Mouse (Mus musculus) G1E (cell line): ENCODE measurements around the gene Gpd1. TPM values are rescaled to one million over a fixed set of nuclear protein-coding genes. Genes with fewer than 3 reads are reported as not detected.

ENCODE experiments used
- ATAC-seq: 2 replicates; pipeline ENCODE4 v1.8.0; 2016; ENCODE audit warnings: mild to moderate bottlenecking; ENCODE audit not compliant: insufficient number of reproducible peaks, poor library complexity, low FRiP score, severe bottlenecking; ENCODE audit errors: extremely low read depth
- DNase-seq: peaks from one replicate; pipeline ENCODE4 v3.0.0; 2012; ENCODE audit warnings: low spot score
- H3K27me3 ChIP-seq: 2 replicates; pipeline ENCODE4 v1.6.1; 2012; ENCODE audit warnings: mild to moderate bottlenecking, low read length, inconsistent platforms; ENCODE audit not compliant: insufficient read depth
- H3K36me3 ChIP-seq: replicated peaks from 2 replicates; pipeline ENCODE3; 2012; ENCODE audit warnings: mild to moderate bottlenecking, inconsistent platforms
- H3K4me1 ChIP-seq: 2 replicates; pipeline ENCODE4 v1.6.1; 2012; ENCODE audit warnings: low read depth, low read length, inconsistent platforms, mixed read lengths; ENCODE audit not compliant: insufficient read depth
- H3K4me3 ChIP-seq: 2 replicates; pipeline ENCODE4 v1.5.1; 2012; ENCODE audit warnings: low read depth, mild to moderate bottlenecking, inconsistent platforms, low read length, moderate library complexity, mixed read lengths
- H3K9me3 ChIP-seq: replicated peaks from 2 replicates; pipeline ENCODE4 v1.6.1; 2012; ENCODE audit warnings: inconsistent platforms
- CTCF ChIP-seq: IDR thresholded peaks from 2 replicates; pipeline ENCODE4 v1.5.1; 2012; ENCODE audit warnings: low read depth, low read length, inconsistent platforms, mixed read lengths
- GATA1 ChIP-seq: IDR thresholded peaks from 2 replicates; pipeline ENCODE4 v1.6.1; 2012; ENCODE audit warnings: borderline replicate concordance, low read length, inconsistent platforms, mixed read lengths
- GATA2 ChIP-seq: IDR thresholded peaks from 2 replicates; pipeline ENCODE4 v1.6.1; 2012; ENCODE audit warnings: low read depth, low read length, inconsistent platforms, borderline replicate concordance
- POLR2AphosphoS5 ChIP-seq: IDR thresholded peaks from 2 replicates; pipeline ENCODE4 v1.6.1; 2012; ENCODE audit warnings: low read depth, low read length, inconsistent platforms; ENCODE audit not compliant: insufficient replicate concordance
- TAL1 ChIP-seq: conservative IDR thresholded peaks from 2 replicates; pipeline ENCODE4 v1.6.1; 2012; ENCODE audit warnings: low read depth, low read length, inconsistent platforms, mixed read lengths
- polyA plus RNA-seq: library from polyadenylated mRNA; stranded (reverse); fragments of >175 nt; gene quantifications from 2 replicates; pipeline ENCODE4 v1.2.3, GENCODE M21; 2012
- total RNA-seq, 2 experiments: library from RNA; stranded (forward) in 1 of 2; stranded (reverse) in 1 of 2; fragments of 200-1000 nt in 1 of 2; fragments of >200 nt in 1 of 2; fragmentation: Nextera tagmentation in 1 of 2; gene quantifications; 2 replicates each; pipeline ENCODE4 v1.2.3; 2014 to 2017

The Gpd1 gene
- total and polyA plus RNA-seq, 3 experiments, result not detected

- no peak overlapping the region for H3K4me3 ChIP-seq
- no peak for TF ChIP-seq POLR2AphosphoS5
- no peak for TF ChIP-seq TAL1
- TF ChIP-seq CTCF, result no peak
- no peak for TF ChIP-seq GATA1
- TF ChIP-seq GATA2, result no peak
Measured at GRCm38 (mm10) chr15:99772925-99773324, 55.6 kb downstream of the Gpd1 start.

More at GRCm38 (mm10) chr15:99772925-99773324, 55.6 kb downstream of the Gpd1 start:
- Histone ChIP-seq H3K36me3 (no peaks in the 10 kb centered on the region), H3K4me1 (peaks cover 29% of the 10 kb centered on the region), H3K9me3 (no peaks in the 10 kb centered on the region), H3K27me3 (peaks cover 18% of the 10 kb centered on the region)
- no peak for ATAC-seq
- no peak for DNase-seq

Other genes with a start within 250 kb of the Gpd1 start
- gene Bcdin3d, start 242.8 kb upstream of the Gpd1 start, total RNA-seq (2014; fragmentation: Nextera tagmentation), result 10.3 and 13.2 TPM in 2 replicates
- gene Bcdin3d, start 242.8 kb upstream of the Gpd1 start, total RNA-seq (2017), result 8.6 and 10.8 TPM in 2 replicates
- gene Bcdin3d, start 242.8 kb upstream of the Gpd1 start, polyA plus RNA-seq, result 10.0 and 10.5 TPM in 2 replicates
- gene Faim2, start 189.3 kb upstream of the Gpd1 start, total RNA-seq (2014; fragmentation: Nextera tagmentation), result not detected in 2 replicates
- 0.06 and 0.33 TPM in 2 replicates for gene Faim2, start 189.3 kb upstream of the Gpd1 start, total RNA-seq (2017)
- gene Faim2, start 189.3 kb upstream of the Gpd1 start, polyA plus RNA-seq, result not detected in 2 replicates
- gene Aqp2, start 138.5 kb upstream of the Gpd1 start, total RNA-seq (2014; fragmentation: Nextera tagmentation), result not detected in 2 replicates
- gene Aqp2, start 138.5 kb upstream of the Gpd1 start, total RNA-seq (2017), result 0.11 TPM in 1 of 2 replicates, not detected in the other
- gene Aqp2, start 138.5 kb upstream of the Gpd1 start, polyA plus RNA-seq, result not detected in 2 replicates
- not detected in 2 replicates for gene Aqp5, start 126.7 kb upstream of the Gpd1 start, total RNA-seq (2014; fragmentation: Nextera tagmentation)
- 0.44 TPM in 1 of 2 replicates, not detected in the other for gene Aqp5, start 126.7 kb upstream of the Gpd1 start, total RNA-seq (2017)
- gene Aqp5, start 126.7 kb upstream of the Gpd1 start, polyA plus RNA-seq, result not detected in 2 replicates
- not detected in 2 replicates for gene Aqp6, start 116.1 kb upstream of the Gpd1 start, total RNA-seq (2014; fragmentation: Nextera tagmentation)
- gene Aqp6, start 116.1 kb upstream of the Gpd1 start, total RNA-seq (2017), result 0.12 TPM in 1 of 2 replicates, not detected in the other
- not detected in 2 replicates for gene Aqp6, start 116.1 kb upstream of the Gpd1 start, polyA plus RNA-seq
- gene Racgap1, start 65.9 kb upstream of the Gpd1 start, total RNA-seq (2014; fragmentation: Nextera tagmentation), result 132 and 189 TPM in 2 replicates
- 71.7 and 81.3 TPM in 2 replicates for gene Racgap1, start 65.9 kb upstream of the Gpd1 start, total RNA-seq (2017)
- gene Racgap1, start 65.9 kb upstream of the Gpd1 start, polyA plus RNA-seq, result 21.4 and 35.6 TPM in 2 replicates
- gene Asic1, start 47.1 kb upstream of the Gpd1 start, total RNA-seq (2014; fragmentation: Nextera tagmentation), result not detected in 2 replicates
- 0.22 and 0.41 TPM in 2 replicates for gene Asic1, start 47.1 kb upstream of the Gpd1 start, total RNA-seq (2017)
- gene Asic1, start 47.1 kb upstream of the Gpd1 start, polyA plus RNA-seq, result not detected in 2 replicates
- 43.3 and 50.9 TPM in 2 replicates for gene Smarcd1, start 15.4 kb upstream of the Gpd1 start, total RNA-seq (2014; fragmentation: Nextera tagmentation)
- 11.4 and 12.0 TPM in 2 replicates for gene Smarcd1, start 15.4 kb upstream of the Gpd1 start, total RNA-seq (2017)
- 45.3 and 69.1 TPM in 2 replicates for gene Smarcd1, start 15.4 kb upstream of the Gpd1 start, polyA plus RNA-seq
- not detected in 2 replicates for gene Gm17349, start 12.0 kb upstream of the Gpd1 start, total RNA-seq (2014; fragmentation: Nextera tagmentation)
- gene Gm17349, start 12.0 kb upstream of the Gpd1 start, total RNA-seq (2017), result 0.98 TPM in 1 of 2 replicates, not detected in the other
- 2.3 and 4.1 TPM in 2 replicates for gene Gm17349, start 12.0 kb upstream of the Gpd1 start, polyA plus RNA-seq
- 40.8 and 46.1 TPM in 2 replicates for gene Cox14, start 8.1 kb downstream of the Gpd1 start, total RNA-seq (2014; fragmentation: Nextera tagmentation)
- gene Cox14, start 8.1 kb downstream of the Gpd1 start, total RNA-seq (2017), result 44.1 and 48.8 TPM in 2 replicates
- 108 and 115 TPM in 2 replicates for gene Cox14, start 8.1 kb downstream of the Gpd1 start, polyA plus RNA-seq
- 0.45 and 0.68 TPM in 2 replicates for gene Cers5, start 55.4 kb downstream of the Gpd1 start, total RNA-seq (2014; fragmentation: Nextera tagmentation)
- 4.9 and 6.1 TPM in 2 replicates for gene Cers5, start 55.4 kb downstream of the Gpd1 start, total RNA-seq (2017)
- gene Cers5, start 55.4 kb downstream of the Gpd1 start, polyA plus RNA-seq, result 0.69 and 0.77 TPM in 2 replicates
- not detected in 2 replicates for gene Lima1, start 157.9 kb downstream of the Gpd1 start, total RNA-seq (2014; fragmentation: Nextera tagmentation)
- gene Lima1, start 157.9 kb downstream of the Gpd1 start, total RNA-seq (2017), result 0.06 and 0.87 TPM in 2 replicates
- 0.01 TPM in 1 of 2 replicates, not detected in the other for gene Lima1, start 157.9 kb downstream of the Gpd1 start, polyA plus RNA-seq
- not detected in 2 replicates for gene Fam186a, start 249.5 kb downstream of the Gpd1 start, total RNA-seq (2014; fragmentation: Nextera tagmentation)
- 0.06 and 0.16 TPM in 2 replicates for gene Fam186a, start 249.5 kb downstream of the Gpd1 start, total RNA-seq (2017)
- gene Fam186a, start 249.5 kb downstream of the Gpd1 start, polyA plus RNA-seq, result not detected in 2 replicates